Mouse (Mus musculus): Measurements from ENCODE around the gene Mgat5. TPM values are rescaled to one million over a fixed set of nuclear protein-coding genes. Genes with fewer than 3 reads are reported as not detected.

Gene Mgat5
- polyA plus RNA-seq, 1 experiment: 24.1 TPM

DNA sequence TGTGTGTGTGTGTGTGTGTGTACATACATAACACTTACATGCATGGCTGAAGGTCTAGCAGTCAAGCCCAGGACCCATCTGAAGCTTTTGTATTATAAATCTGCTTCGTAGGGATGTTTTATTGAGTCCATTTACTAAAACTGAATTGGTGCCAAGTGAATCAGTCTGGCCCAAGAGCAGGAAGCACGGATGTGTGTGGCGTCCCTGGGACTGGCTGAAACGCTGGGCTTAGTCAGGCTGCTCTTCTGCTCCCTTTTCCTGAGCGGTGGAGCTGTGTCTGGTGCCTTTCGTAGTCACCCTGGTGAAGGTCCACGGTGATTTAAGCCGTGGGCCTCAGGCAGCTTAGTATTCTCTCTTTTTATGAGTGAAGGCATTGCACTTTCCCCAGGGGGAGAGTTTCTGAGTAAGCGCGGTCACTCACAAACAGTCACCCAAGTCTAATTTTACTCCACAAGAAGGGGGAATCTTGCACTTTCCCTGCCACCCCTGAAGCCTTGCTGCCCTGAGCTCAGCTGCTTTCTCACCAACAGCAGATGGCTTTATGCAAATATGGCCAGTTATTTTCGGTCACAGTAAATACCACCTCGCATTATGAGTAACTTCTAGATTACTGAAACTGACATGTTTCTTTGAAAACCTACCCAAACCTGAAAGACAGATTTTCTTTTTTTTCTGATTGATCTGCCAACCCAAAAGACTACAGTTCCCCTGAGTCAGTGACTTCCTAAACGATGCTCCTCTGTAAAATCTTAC is 176.1 kb downstream of the Mgat5 start:
- Histone ChIP-seq H3K4me1 (replicated peaks; ENCODE audit: control insufficient read depth, insufficient read depth, low read length) (no peaks in the 10 kb centered on the region), H3K27ac (ENCODE audit: control insufficient read depth, insufficient read depth, low read length) (no peak overlapping the region), H3K36me3 (ENCODE audit: control insufficient read depth, insufficient read depth, low read length) (peaks cover 34% of the 10 kb centered on the region), H3K27me3 (ENCODE audit: control insufficient read depth, insufficient read depth, low read length) (no peaks in the 10 kb centered on the region), H3K4me3 (ENCODE audit: control insufficient read depth, insufficient read depth, low read length) (no peak overlapping the region)
- TF ChIP-seq CTCF (IDR thresholded peaks at IDR 0.05; ENCODE audit: borderline replicate concordance, control insufficient read depth, extremely low read depth, insufficient read depth, low read length, poor library complexity): no peak
- TF ChIP-seq POLR2A (IDR thresholded peaks at IDR 0.05; ENCODE audit: control insufficient read depth, extremely low read depth, insufficient read depth, low read length, poor library complexity): no peak
- no peak for DNase-seq
- WGBS: 94% methylated on average over 13 of the region's 13 CpGs

GRCm38 (mm10) chr1:127383071-127383470 is 178.3 kb downstream of the Mgat5 start:
- Histone ChIP-seq H3K4me1 (replicated peaks; ENCODE audit: control insufficient read depth, insufficient read depth, low read length) (no peaks in the 10 kb centered on the region), H3K27ac (ENCODE audit: control insufficient read depth, insufficient read depth, low read length) (no peak overlapping the region), H3K27me3 (ENCODE audit: control insufficient read depth, insufficient read depth, low read length) (no peaks in the 10 kb centered on the region), H3K4me3 (ENCODE audit: control insufficient read depth, insufficient read depth, low read length) (no peak overlapping the region), H3K36me3 (ENCODE audit: control insufficient read depth, insufficient read depth, low read length) (peaks cover 55% of the 10 kb centered on the region)
- no peak for DNase-seq
- no peak for TF ChIP-seq POLR2A (IDR thresholded peaks at IDR 0.05; ENCODE audit: control insufficient read depth, extremely low read depth, insufficient read depth, low read length, poor library complexity)
- TF ChIP-seq CTCF (IDR thresholded peaks at IDR 0.05; ENCODE audit: borderline replicate concordance, control insufficient read depth, extremely low read depth, insufficient read depth, low read length, poor library complexity): no peak
- 97% methylated on average over 7 of the region's 7 CpGs for WGBS

GRCm38 (mm10) chr1:127387226-127387625 is 182.4 kb downstream of the Mgat5 start:
- no peak for TF ChIP-seq CTCF (IDR thresholded peaks at IDR 0.05; ENCODE audit: borderline replicate concordance, control insufficient read depth, extremely low read depth, insufficient read depth, low read length, poor library complexity)
- no peak for TF ChIP-seq POLR2A (IDR thresholded peaks at IDR 0.05; ENCODE audit: control insufficient read depth, extremely low read depth, insufficient read depth, low read length, poor library complexity)
- WGBS: over 99% methylated on average over 7 of the region's 7 CpGs
- Histone ChIP-seq H3K4me1 (replicated peaks; ENCODE audit: control insufficient read depth, insufficient read depth, low read length) (no peaks in the 10 kb centered on the region), H3K36me3 (ENCODE audit: control insufficient read depth, insufficient read depth, low read length) (peaks cover 85% of the 10 kb centered on the region), H3K27ac (ENCODE audit: control insufficient read depth, insufficient read depth, low read length) (no peak overlapping the region), H3K27me3 (ENCODE audit: control insufficient read depth, insufficient read depth, low read length) (no peaks in the 10 kb centered on the region), H3K4me3 (ENCODE audit: control insufficient read depth, insufficient read depth, low read length) (no peak overlapping the region)
- no peak for DNase-seq

- no peak overlapping the region for H3K4me3 ChIP-seq (ENCODE audit: control insufficient read depth, insufficient read depth, low read length)
- peaks cover 88% of the 10 kb centered on the region for H3K36me3 ChIP-seq (ENCODE audit: control insufficient read depth, insufficient read depth, low read length)
- H3K27me3 ChIP-seq (ENCODE audit: control insufficient read depth, insufficient read depth, low read length): no peaks in the 10 kb centered on the region
- H3K27ac ChIP-seq (ENCODE audit: control insufficient read depth, insufficient read depth, low read length): no peak overlapping the region
- WGBS: 93% methylated on average over 9 of the region's 9 CpGs
- H3K4me1 ChIP-seq (replicated peaks; ENCODE audit: control insufficient read depth, insufficient read depth, low read length): no peaks in the 10 kb centered on the region
- TF ChIP-seq POLR2A (IDR thresholded peaks at IDR 0.05; ENCODE audit: control insufficient read depth, extremely low read depth, insufficient read depth, low read length, poor library complexity) (no peak), CTCF (IDR thresholded peaks at IDR 0.05; ENCODE audit: borderline replicate concordance, control insufficient read depth, extremely low read depth, insufficient read depth, low read length, poor library complexity) (no peak)
- no peak for DNase-seq
Observed at GRCm38 (mm10) chr1:127387661-127388060, 182.8 kb downstream of the Mgat5 start.

- no peaks in the 10 kb centered on the region for H3K27me3 ChIP-seq (ENCODE audit: control insufficient read depth, insufficient read depth, low read length)
- TF ChIP-seq CTCF (IDR thresholded peaks at IDR 0.05; ENCODE audit: borderline replicate concordance, control insufficient read depth, extremely low read depth, insufficient read depth, low read length, poor library complexity) (no peak), POLR2A (IDR thresholded peaks at IDR 0.05; ENCODE audit: control insufficient read depth, extremely low read depth, insufficient read depth, low read length, poor library complexity) (no peak)
- H3K4me1 ChIP-seq (replicated peaks; ENCODE audit: control insufficient read depth, insufficient read depth, low read length): no peaks in the 10 kb centered on the region
- no peak overlapping the region for H3K4me3 ChIP-seq (ENCODE audit: control insufficient read depth, insufficient read depth, low read length)
- peaks cover 59% of the 10 kb centered on the region for H3K36me3 ChIP-seq (ENCODE audit: control insufficient read depth, insufficient read depth, low read length)
- no peak for DNase-seq
- 100% methylated on average over 2 of the region's 2 CpGs for WGBS
- no peak overlapping the region for H3K27ac ChIP-seq (ENCODE audit: control insufficient read depth, insufficient read depth, low read length)
Observed at GRCm38 (mm10) chr1:127394716-127395115, 189.9 kb downstream of the Mgat5 start.

GRCm38 (mm10) chr1:127395724-127396123 is 190.9 kb downstream of the Mgat5 start:
- Histone ChIP-seq H3K4me3 (ENCODE audit: control insufficient read depth, insufficient read depth, low read length) (no peak overlapping the region), H3K36me3 (ENCODE audit: control insufficient read depth, insufficient read depth, low read length) (peaks cover 56% of the 10 kb centered on the region), H3K27ac (ENCODE audit: control insufficient read depth, insufficient read depth, low read length) (no peak overlapping the region), H3K27me3 (ENCODE audit: control insufficient read depth, insufficient read depth, low read length) (no peaks in the 10 kb centered on the region), H3K4me1 (replicated peaks; ENCODE audit: control insufficient read depth, insufficient read depth, low read length) (no peaks in the 10 kb centered on the region)
- WGBS: 98% methylated on average over 5 of the region's 5 CpGs
- TF ChIP-seq CTCF (IDR thresholded peaks at IDR 0.05; ENCODE audit: borderline replicate concordance, control insufficient read depth, extremely low read depth, insufficient read depth, low read length, poor library complexity) (no peak), POLR2A (IDR thresholded peaks at IDR 0.05; ENCODE audit: control insufficient read depth, extremely low read depth, insufficient read depth, low read length, poor library complexity) (no peak)
- DNase-seq: no peak

All from thymus, adult 2 months (tissue).